Mouse (Mus musculus) bone marrow, adult 2 months (tissue): ENCODE measurements around the gene Vamp5.

Experiments used
- CTCF ChIP-seq: fragments of 200-500 bp; IDR thresholded peaks from 2 replicates; pipeline ENCODE4 v1.5.1; 2011; ENCODE audit warnings: low read length, control low read depth; ENCODE audit not compliant: control insufficient read depth, insufficient read depth
- POLR2A ChIP-seq: fragments of 200-500 bp; IDR thresholded peaks from 2 replicates; pipeline ENCODE4 v1.6.1; 2011; ENCODE audit warnings: low read depth, mild to moderate bottlenecking, control low read depth, low read length, borderline replicate concordance; ENCODE audit not compliant: control insufficient read depth

DNA sequence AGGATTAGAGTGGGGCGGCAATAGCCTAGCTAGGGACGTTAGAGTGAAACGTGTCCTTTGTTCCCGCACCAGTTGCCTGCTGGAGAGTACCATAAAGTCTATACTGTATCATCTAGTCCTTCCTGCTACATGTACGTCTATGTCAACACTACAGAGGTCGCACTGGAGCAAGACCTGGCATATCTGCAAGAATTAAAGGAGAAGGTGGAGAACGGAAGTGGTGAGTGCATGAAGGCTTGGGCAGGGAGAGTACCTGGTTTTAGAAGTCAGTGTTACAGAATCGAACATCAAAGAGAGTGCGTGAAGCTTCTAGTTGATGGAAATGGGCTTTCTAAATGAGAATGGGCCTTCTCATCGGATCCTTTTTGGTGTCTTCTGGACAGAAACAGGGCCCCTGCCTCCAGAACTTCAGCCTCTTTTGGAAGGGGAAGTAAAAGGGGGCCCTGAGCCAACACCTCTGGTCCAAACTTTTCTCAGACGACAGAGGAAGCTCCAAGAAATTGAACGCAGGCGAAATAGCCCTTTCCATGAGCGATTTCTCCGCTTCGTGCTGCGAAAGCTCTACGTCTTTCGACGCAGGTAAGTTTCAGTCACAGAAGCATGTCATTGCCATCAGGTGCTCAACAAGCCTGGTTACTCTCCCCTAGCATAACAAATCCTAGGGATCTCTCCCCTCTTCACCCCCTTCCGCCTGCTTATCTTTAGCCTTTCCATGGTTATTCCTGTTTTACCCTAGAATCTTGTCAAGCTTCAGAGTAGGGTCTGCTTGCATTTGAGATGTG, 49.0 kb upstream of the Vamp5 start:
- TF ChIP-seq CTCF (no peak), POLR2A (no peak)
